Mouse (Mus musculus): ENCODE measurements around the gene Tef. TPM values are rescaled to one million over a fixed set of nuclear protein-coding genes. Genes with fewer than 3 reads are reported as not detected.

The Tef gene
- polyA plus RNA-seq, 2 experiments from 2014 or later: 5.2 to 7.3 TPM

DNA sequence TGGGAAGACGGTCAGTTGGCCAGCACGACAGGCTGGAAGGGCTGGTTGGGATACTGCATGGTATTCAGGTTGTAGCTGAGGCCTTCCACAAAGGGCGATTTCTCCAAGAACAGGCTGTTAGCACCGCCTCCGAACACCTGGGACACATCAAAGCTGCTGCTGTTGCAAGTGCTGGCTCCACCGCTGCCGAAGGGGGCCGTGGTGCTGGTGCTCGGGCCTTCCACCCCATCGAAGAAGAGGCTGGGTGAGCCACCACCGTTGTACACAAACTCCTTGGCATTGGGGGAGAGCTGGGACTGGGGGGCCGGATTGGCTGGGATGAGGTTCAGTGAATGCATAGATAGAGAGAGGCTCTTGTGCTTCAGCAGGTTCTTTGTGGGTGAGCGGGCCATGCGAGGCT, 48.5 kb downstream of the Tef start:
- no peak for ATAC-seq

DNA sequence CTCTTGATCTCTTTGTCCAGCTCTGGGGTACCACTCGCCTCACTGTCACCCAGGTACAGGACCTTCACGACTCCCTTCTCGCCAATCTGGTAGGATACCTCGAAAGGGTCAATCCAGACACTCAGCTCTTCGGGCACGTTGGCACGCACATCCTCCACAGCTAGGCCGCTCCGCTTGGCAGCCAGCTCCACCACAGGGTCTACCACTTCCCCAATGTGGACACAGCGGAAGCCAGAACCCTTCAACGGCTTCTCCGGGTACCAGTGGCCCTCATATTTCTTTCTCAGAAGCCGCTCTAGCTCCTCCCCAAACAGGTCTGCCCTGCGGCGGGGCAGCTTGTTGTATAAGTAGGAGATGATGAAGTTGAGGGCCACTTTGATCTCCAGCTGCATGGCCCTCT, 49.2 kb downstream of the Tef start:
- ATAC-seq: no peak

DNA sequence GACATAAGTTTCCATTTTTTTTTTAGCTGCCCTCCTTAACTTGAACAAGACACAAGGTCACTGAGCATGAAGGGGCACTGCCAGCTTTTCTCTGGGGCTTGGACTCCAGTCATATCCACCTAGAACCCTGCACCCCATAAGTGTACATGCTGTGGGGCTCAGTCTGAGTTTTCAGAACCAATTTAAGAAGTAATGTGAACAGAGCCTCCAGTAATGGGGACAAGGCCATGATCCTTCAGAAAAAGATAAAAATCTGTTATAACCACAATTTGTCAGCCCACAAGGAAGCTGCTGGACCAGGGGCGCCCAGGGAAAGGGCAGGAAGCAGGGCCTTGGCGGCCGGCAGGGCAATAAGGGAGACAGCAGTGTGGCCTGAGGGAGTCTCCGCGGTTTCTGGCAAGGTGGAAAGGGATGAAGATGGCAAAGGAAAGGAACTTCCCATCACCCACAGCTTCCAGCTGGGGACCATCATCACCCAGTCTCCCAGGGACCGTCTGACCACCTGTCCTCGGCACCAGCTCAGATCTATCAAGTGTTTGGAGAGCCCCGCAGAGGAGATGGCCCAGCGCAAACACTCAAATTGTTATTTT, 50.3 kb downstream of the Tef start:
- ATAC-seq: no peak

DNA sequence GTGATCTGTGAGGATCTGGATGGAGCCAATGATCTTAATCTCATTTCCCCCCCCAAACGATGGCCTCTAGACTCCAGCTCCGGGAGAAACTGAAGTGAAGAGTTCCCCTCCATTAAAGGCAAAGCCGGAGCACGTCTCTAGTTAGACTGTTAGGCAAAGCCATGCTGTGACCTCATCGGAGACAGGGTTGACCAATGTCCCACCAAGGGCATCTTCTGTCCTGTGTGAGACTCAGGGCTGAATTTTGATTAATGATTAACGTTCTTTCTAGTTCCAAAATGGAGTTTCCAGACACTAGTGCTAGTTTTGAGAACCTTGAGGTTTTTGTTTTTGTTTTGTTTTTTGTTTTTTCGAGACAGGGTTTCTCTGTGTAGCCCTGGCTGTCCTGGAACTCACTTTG, 50.9 kb downstream of the Tef start:
- ATAC-seq: no peak

DNA sequence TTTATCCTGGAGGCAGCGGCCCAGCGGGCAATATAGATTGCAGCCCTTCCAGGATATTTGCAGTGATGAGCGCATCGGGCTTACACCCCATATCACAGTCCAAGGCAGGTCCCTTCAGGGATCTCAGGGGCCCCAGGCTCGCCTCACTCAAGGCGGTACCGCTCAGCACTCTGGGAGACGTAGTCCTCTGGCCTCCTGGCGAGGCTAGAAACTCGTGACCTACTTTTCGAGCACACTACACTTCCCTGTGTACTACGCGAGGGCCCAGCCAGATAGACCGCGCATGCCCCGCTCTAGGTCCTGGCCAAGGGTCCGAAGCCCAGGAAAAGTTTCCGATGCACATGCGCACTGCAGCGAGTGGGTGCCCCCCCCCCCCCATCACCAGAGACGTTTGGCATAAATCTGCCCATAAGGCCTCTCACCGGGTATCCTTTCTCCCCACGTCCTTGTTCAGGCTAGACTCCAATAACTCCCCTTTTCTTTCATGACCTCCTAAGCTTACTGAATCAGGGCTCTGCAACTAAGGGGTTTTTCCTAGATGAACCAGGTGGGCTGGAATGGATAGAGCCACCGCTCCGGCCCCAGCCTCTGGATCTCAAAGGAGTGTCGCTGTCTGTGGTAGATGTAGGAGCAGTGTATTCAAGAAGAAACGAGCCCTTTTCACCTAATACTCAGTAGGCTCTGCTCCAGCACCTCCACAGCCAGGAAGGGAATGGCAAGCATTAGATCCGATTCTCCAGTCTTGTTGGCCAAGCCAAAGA, 54.0 kb downstream of the Tef start:
- ATAC-seq: peak; percentile 68

DNA sequence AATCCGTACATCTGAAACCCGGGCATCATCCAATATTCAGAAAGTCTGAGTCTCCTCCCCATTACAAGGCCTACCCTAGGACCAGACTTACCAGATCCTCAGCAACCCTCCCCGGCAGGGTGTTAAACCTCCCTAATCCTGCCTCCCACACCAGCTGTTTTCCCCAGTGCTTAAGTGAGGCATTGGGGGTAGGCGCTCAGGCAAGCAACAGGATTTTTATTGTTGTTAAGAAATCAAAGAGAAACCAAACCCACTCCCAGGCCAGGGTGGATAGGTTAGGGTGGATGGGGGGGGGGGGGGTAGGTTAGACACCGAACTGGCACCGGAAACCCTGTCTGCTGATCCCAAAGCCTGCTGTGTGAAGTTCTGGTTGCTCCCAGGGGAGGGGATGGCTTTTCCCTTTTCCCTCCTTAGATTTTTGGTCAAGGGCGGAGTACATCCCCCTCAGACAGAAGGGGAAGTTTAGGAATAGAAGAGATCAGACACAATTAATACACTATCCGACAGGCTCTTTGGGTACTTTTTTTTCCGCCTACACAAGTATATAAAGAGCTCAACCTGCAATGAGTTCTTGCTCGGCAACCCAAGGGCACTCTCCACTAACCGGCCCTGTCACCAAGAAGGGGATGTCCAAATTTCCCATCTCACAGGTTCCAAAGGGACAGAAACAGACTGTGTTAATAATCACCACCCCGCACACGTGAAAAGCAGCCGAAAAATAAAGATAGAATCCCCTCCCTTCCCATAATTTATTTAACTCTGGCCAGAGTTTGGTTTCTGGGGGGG, 54.9 kb downstream of the Tef start:
- no peak for ATAC-seq

DNA sequence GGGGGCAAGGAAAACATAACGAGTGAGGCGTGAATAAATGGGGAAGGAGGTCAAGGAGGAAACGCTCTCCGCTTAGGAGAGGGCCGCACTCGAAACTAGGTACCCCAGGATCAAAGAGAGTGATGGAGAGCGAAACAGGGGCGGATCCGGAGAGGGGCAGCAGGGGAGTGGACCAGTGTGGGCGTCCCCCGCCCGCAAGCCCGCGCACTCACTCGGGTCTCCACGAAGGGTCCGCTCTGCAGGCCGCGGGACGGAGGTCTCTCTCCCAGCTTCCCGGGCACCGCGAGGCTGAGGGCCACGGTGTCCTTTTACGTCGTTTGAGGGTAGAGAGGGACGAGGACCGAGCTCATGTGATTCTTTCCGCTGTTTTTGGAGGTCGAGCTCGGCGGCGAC, 55.5 kb downstream of the Tef start:
- no peak for ATAC-seq

DNA sequence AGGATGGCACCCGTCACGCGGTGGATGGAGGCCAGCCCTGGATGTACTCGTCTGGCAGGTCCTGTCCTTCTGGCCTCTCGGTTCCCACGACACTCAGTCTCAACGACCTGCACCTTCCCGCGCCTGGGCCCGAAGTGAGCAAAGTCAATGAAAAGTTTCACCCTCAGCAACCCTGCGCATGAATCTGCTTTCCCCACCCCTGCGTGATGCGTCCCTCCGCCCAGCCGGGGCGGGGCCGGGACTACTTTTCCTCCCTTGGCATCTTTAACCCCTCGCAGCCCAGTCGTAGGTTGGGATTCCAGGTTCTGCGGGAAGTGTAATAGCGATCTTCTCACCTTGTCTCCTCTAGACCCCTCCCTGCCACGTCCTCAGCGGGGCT, 55.9 kb downstream of the Tef start:
- ATAC-seq: peak; percentile 10

DNA sequence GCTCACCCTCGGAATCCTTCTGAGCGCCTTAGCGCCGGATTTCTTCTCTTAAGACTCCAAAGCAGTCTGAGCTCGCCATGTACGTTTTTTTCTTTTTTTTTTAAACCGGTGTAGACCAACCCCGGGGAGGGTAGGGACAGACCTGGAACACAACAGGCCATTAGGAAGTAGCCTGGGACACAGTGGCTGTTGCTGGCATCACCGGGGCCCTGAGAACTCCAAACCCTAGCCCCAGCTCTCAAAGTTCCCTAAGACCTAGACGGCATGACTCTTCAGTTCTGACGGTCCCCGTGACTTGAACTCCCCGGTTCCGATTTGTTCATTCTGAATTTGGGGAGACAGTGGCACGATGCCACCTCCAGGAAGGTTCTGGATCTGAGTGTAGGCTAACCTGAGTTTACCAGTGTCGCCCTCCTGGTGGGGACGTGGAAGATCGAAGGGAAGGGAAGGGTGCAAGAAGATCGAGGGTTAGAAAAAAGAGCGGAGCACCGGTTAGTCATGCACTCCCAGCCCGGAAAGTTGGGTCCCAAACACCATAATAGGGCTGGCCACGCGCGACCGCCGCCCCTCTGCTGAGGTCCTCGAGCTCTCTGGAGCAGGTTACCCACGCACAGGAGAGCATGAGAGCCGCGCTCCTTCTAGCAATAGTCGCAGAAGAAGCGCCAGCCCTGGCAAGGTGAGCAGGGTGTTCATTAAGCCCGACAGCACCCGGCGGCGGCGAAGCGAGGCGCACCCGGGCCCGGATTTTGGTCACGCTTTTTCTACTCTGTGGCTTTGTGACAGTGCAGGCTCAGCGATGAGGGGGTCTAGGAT, 56.5 kb downstream of the Tef start, which contains the start of gene Tob2:
TSS of gene Tob2 (minus strand) at position 280 of the 813 bp plus-strand sequence.
- no peak for ATAC-seq

DNA sequence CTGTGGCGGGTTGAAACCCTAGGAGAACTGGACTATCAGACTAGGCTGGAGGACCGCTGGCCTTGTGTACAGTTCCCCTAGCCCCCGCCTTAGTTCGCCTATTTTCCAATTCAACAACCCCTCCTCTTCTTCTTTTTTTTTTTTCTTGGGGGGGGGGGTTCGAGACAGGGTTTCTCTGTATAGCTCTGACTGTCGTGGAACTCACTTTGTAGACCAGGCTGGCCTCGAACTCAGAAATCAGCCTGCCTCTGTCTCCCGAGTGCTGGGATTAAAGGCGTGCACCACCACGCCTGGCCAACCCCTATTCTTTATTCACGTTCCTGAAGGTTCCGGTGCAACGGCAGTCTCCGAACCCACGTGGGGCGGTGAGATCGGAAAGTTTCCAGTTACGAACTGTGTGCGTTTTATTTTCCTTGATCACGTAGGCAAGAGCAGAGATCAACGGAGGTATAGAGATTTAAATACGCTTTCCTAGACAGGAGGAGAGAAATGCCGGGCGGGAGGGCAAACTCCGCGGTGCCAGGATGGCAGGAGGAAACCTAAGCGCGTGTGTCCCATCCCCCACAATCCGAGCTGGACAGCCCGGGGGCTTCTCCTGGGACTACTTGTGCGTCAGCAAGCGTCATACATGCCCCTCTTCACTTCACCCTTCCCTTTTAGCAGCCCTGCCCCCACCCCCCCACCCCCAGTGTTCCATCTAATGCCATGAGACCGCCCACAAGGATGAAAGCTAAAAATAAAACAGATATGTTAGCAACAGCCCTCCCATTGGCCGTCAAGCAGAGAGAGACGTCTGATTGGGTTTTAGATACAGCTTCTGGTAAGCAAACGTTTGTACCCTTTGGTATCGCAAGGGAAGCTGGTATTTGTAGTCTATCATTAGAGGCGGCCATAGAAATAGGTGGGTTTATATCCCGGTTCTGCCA, 57.4 kb downstream of the Tef start:
- peak; percentile 66 for ATAC-seq

DNA sequence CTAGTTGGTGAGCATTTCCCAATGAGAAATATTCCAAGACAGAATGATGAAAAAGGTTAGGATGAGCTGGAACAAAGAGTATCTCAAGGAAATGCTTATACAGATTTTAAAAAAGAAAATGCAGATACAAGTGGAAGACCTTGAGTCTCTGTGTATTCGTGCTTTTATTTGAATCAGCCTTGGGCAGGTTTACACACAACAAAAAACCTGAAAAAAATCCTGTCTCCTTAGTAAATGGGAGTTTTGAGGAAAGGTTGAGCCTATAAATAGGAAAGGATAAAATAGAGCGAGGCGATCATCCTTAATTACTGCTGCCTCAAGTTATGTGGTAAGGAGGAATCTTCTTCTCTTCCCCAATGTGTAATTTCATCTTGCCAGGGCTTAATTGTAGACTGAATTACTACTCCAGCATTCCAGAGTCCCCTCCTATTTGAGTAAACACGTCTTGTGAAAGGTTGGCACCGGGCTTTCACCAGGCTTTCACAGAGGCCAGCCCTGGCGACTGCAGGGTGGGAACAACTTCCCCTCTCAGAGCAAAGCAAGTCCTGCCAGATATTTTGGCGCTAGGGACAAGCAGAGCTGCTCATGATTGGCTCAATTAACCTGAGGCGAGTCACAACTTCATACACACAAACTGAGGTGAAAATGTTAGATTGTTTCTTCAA, 58.4 kb downstream of the Tef start:
- no peak for ATAC-seq

DNA sequence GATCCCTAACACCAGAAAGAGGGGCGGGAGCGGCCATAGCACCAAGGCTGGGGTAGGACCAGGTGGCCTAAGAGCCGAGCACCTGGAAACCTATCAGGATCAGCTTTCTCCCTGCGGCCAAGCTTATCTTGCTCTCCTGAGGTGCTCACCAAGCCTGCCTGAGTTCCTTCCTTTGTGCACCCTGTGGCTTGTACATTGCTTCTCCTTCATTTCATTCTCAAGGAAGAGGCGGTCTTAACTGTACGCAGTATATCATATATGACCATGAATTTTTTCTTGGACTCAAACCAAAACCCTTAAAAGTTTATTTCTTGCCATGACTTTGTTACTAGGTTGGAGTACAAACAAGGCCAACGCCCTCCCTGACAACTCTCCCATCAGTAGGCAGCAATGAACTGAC, 62.0 kb downstream of the Tef start:
- no peak for ATAC-seq

DNA sequence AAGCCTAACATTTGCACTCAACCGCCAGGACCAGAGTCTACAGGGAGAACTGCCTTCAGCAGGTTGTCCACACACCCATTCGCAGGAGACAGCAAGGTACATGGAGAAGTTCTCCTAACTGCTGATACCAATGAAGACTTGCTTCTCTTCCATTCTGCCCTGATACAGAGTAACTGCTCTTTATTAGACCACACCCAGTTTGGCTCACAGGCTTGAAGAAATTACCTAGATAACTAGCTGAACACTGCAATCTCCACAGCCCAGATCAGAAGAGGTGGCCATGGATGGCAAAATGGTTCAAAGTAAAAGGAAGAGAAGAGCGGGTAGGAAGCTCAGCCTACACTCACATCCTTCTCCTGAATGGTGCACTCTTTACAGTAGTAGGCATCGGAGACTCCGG, 67.8 kb downstream of the Tef start:
- ATAC-seq: no peak

DNA sequence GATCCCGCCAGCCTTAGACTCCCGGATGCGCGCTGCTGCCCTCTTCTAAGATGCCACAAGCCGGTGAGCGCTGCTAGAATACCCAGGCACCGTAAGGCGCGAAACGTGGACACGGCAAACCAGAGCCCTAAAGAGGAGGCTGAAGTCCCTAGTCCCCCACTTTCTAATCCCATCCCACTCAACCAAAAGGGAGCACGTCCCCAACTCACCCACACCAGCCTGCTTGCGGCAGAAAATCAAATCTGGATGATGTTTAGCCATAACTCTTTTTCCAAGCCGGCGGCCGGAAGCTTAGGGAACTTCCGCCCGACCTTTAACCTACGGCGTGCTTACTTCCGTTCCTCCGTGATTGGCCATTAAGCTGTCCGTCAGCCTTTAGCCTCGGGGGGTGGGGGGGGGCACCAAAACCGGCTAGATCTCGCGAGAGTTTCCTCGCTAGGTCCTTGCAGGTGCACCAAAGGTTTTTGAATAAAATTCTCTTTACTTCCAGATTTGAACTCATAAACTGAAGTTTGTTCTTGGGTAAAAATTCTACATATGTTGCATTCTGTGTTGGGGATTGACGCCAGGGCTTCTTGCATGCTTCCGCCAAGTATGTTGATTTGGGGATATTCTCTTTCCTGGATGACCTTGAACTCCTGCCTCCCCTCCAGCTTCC, 69.5 kb downstream of the Tef start, which contains the start of gene Phf5a:
TSS of gene Phf5a (minus strand) at position 308 of the 658 bp plus-strand sequence.
- ATAC-seq: peak; percentile 84

DNA sequence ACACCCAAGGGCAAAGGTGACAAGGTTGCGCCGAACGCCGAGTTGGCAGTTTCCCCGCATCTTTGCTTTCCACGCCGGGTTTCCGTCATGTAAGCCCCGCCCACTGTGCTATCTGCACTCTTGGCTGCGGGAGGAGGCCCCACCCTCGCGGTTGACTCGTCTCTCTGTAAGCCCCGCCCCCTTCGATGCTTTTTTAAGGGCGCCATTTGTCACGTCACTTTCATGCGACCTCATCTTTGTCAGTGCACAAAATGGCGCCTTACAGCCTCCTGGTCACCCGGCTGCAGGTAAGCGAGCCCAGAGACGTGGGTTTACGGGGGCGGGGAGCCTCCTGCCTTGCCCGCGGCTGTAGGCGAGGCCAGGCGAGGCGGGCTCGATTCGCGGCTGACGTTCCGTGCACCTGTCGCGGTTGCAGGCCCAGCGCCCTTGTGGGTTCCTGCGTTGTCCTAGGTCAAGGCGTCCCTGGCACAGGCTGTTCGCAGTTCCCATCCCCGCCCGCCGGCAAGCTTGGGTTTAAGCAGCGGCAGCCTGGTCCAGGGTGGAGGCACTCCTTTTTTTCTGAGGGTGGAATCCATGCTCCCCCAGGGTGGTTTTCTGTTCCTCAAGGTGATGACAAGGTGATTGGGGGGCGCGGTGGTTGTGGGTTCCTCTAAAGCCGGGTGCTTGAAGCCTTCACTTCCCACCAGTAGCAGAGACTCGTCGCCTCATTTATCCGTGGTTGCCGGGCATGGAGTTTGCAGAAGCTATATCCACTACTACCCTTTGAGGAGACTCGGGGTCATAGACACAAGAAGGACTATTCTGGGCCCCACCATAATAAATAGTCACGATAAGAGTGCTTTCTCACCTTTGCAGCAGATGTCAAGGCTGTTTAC, 70.3 kb downstream of the Tef start, which contains the start of gene Aco2:
TSS of gene Aco2 (plus strand) at position 48 of the 875 bp plus-strand sequence.
- peak; percentile 82 for ATAC-seq
